Mouse (Mus musculus) ES-Bruce4 (cell line): ENCODE measurements at regions not wholly inside any gene's neighbourhood (a gene's known extent, or its start where the extent isn't known, plus 50 kb on each side); places are given as distances from the start of the nearest gene placed in this dataset.

Experiments
- H3K27ac ChIP-seq: 2 replicates; pipeline ENCODE4 v1.5.1; 2012; ENCODE audit warnings: low read length, inconsistent platforms; ENCODE audit not compliant: insufficient read depth
- H3K27me3 ChIP-seq: 2 replicates; pipeline ENCODE4 v1.6.1; 2012; ENCODE audit warnings: mild to moderate bottlenecking, low read length, inconsistent platforms; ENCODE audit not compliant: control insufficient read depth, poor library complexity, insufficient read depth, severe bottlenecking
- H3K36me3 ChIP-seq: 2 replicates; pipeline ENCODE4 v1.6.1; 2012; ENCODE audit warnings: inconsistent platforms, mild to moderate bottlenecking, low read length, moderate library complexity; ENCODE audit not compliant: control insufficient read depth, poor library complexity, insufficient read depth, severe bottlenecking
- H3K4me1 ChIP-seq: one replicate; pipeline ENCODE4 v1.8.1; 2011; ENCODE audit warnings: low read length; ENCODE audit not compliant: control insufficient read depth, insufficient read depth
- H3K4me3 ChIP-seq: 2 replicates; pipeline ENCODE4 v1.5.1; 2011; ENCODE audit warnings: low read depth, mild to moderate bottlenecking, low read length
- H3K9ac ChIP-seq: 2 replicates; pipeline ENCODE4 v1.6.1; 2012; ENCODE audit warnings: low read depth, mild to moderate bottlenecking, inconsistent platforms; ENCODE audit not compliant: poor library complexity, severe bottlenecking
- H3K9me3 ChIP-seq: replicated peaks from 2 replicates; pipeline ENCODE4 v1.6.1; 2012; ENCODE audit warnings: mild to moderate bottlenecking, low read length, inconsistent platforms; ENCODE audit not compliant: control insufficient read depth, poor library complexity, insufficient read depth, severe bottlenecking
- CTCF ChIP-seq: IDR thresholded peaks from one replicate; pipeline ENCODE4 v1.8.1; 2011; ENCODE audit warnings: low read depth, low read length
- EP300 ChIP-seq: IDR thresholded peaks from 2 replicates; pipeline ENCODE4 v1.6.1; 2011; ENCODE audit warnings: low read depth, low read length; ENCODE audit not compliant: insufficient read depth
- POLR2A ChIP-seq: IDR thresholded peaks from one replicate; pipeline ENCODE4 v1.8.1; 2011; ENCODE audit warnings: low read length; ENCODE audit not compliant: insufficient read depth

DNA sequence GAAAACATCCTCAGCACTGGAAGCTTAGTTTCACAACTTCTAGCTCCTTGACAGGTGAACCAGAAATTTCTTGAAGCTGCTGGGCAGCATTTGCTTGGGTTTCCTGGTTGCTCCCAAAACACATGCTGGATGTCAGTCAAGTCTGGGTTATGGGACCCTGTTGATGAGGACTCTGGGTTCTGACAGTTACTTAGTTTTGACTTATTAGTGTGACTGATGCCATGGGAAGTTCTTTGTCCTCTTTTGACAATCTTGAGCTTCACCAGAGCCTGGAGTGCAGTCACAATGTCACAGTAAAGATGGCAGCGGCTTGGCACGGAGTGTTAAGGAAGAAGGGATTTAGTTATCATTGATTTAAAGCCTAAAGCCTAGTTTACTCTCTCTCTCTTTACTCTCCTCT lies 340.9 kb downstream of the Pdha2 start:
- H3K27ac ChIP-seq, result no peak overlapping the region
- H3K9ac ChIP-seq, result no peak overlapping the region
- no peak overlapping the region for H3K4me3 ChIP-seq
- no peaks in the 10 kb centered on the region for H3K4me1 ChIP-seq
- no peaks in the 10 kb centered on the region for H3K27me3 ChIP-seq
- no peaks in the 10 kb centered on the region for H3K36me3 ChIP-seq
- no peaks in the 10 kb centered on the region; the same call in 1 of the 2 replicates for H3K9me3 ChIP-seq
- TF ChIP-seq CTCF, result no peak

DNA sequence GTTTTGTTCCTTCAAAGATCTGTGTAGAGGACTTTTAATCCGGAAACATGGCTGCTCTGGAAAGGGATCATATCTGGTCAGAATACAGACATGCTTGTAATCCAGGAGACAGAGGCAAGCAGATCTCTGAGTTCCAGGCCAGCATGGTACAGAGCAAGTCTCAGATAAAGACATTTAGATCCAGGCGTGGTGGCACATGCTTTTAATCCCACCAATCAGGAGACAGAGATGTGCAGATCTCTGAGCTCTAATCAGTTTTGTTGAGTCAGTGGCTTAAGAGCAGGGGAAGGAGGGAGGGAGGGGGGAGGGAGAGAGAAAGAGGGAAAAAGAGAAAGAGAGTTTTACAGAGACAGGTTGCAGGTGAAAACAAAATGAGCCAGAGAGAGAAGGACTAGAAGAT lies 372.0 kb downstream of the Pdha2 start:
- Histone ChIP-seq H3K4me1 (no peaks in the 10 kb centered on the region), H3K36me3 (no peaks in the 10 kb centered on the region), H3K9me3 (no peaks in the 10 kb centered on the region), H3K27me3 (no peaks in the 10 kb centered on the region), H3K9ac (no peak overlapping the region), H3K27ac (no peak overlapping the region), H3K4me3 (no peak overlapping the region)
- TF ChIP-seq CTCF, result no peak
- TF ChIP-seq POLR2A, result no peak
- TF ChIP-seq EP300, result no peak

DNA sequence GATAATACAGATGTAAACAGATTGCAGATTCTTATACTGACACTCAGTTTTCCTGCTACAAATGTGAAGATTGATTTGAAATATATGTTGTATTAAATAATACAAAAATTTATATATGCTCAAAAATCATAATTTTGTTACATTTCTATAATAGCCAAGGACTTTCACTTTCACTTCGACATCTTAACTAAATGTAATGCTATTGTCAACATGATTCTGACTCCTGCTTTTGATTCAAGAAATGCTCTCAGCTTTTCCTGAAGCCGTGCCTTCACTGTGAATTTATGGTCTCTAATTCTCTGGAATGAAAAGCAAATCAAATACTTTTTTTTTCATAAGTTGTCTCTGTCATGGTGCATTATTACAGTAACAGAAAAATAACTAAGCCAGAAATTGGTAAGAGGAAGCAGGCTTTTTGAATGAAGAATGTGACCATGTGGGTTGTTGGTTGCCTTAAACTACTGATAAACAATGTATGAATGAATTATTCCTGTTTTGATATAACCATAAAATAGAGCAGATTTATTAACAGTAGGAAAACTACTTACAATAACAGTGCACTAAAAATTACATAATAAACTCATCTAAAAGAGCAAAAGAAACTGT lies 374.1 kb downstream of the Pdha2 start:
- H3K9ac ChIP-seq, result no peak overlapping the region
- no peaks in the 10 kb centered on the region for H3K4me1 ChIP-seq
- H3K4me3 ChIP-seq, result no peak overlapping the region
- H3K27ac ChIP-seq, result no peak overlapping the region
- no peaks in the 10 kb centered on the region for H3K36me3 ChIP-seq
- H3K27me3 ChIP-seq, result no peaks in the 10 kb centered on the region
- no peak for TF ChIP-seq POLR2A
- TF ChIP-seq EP300, result no peak
- no peak for TF ChIP-seq CTCF
- no peaks in the 10 kb centered on the region for H3K9me3 ChIP-seq

DNA sequence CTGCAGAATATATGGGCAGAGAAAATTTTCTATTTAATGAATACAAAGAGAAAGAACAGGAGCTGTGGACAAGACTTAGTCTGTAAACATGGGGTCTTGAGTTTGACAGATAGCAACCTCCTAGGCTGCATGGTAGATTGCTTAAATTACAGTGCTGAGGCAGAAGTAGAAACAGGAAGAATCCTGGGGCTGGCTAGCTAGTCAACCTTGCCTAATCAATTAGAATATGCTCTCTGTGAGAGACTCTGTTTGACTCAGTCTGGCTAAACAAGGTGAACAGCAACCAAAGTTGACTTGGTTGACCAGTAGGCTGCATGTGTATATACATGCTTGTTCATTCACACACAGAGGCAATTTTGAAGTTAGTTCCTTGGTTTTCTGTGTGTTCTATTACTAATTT lies 390.9 kb downstream of the Pdha2 start:
- H3K27ac ChIP-seq, result no peak overlapping the region
- TF ChIP-seq POLR2A (no peak), CTCF (no peak)

DNA sequence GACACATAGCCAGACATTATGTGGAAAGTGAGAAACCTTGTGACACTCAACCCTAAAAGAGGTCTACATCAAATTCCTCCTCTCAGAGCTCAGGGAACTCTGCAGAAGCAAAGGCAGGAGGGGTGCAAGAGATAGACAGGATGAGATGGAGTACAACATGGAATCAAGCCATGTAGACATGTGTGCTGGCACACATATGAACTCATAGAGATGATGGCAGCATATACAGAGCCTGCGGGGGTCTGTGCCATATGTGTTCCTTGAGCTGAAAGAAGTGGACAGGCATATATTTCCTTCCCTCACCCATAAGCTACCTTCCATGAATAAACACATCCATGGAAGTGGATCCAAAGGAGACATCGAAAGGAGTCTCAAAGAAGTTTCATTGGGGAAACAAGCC lies 406.6 kb downstream of the Pdha2 start:
- Histone ChIP-seq H3K27ac (no peak overlapping the region), H3K9ac (no peak overlapping the region), H3K27me3 (no peaks in the 10 kb centered on the region), H3K4me1 (no peaks in the 10 kb centered on the region), H3K4me3 (no peak overlapping the region), H3K36me3 (no peaks in the 10 kb centered on the region), H3K9me3 (peaks cover 8% of the 10 kb centered on the region; the same call in 1 of the 2 replicates)
- TF ChIP-seq EP300 (no peak), POLR2A (no peak), CTCF (no peak)

More for the DNA sequence above, 390.9 kb downstream of the Pdha2 start:
- H3K9ac ChIP-seq, result no peak overlapping the region
- H3K4me3 ChIP-seq, result no peak overlapping the region
- H3K4me1 ChIP-seq, result no peaks in the 10 kb centered on the region
- H3K27me3 ChIP-seq, result no peaks in the 10 kb centered on the region
- no peaks in the 10 kb centered on the region for H3K9me3 ChIP-seq
- H3K36me3 ChIP-seq, result no peaks in the 10 kb centered on the region

DNA sequence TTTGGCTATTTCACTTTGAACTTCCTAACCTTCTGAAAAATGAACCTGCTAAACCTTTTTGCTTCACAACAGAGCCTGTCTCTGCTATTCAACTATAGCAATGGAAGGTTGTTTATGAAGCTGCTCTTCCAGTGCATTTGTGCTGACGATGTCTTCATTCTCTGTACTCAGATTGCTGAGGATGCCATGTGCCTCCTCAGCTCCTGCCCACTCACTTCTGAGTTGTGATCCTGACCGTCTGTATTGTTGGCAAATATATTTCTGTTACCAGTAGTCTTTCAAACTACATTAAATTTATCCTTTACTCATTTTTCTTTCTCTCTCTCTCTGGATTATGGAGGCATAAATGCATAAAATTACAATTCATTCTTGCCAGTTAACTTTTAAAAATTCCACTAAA lies 419.2 kb downstream of the Pdha2 start:
- Histone ChIP-seq H3K9ac (no peak overlapping the region), H3K27me3 (no peaks in the 10 kb centered on the region), H3K27ac (no peak overlapping the region), H3K4me1 (no peaks in the 10 kb centered on the region), H3K4me3 (no peak overlapping the region), H3K36me3 (no peaks in the 10 kb centered on the region), H3K9me3 (no peaks in the 10 kb centered on the region)
- TF ChIP-seq EP300 (no peak), POLR2A (no peak), CTCF (no peak)
